Mouse (Mus musculus) myocyte (in vitro differentiated cells): ENCODE results near the gene Olfr1373.
A peak's percentile ranks its signal among the peaks of the same experiment; 100 is the strongest.

Source experiments
- E2F4 ChIP-seq: IDR thresholded peaks from one replicate; pipeline ENCODE4 v1.6.1; 2011; ENCODE audit warnings: mild to moderate bottlenecking, control low read depth, moderate library complexity; ENCODE audit not compliant: insufficient read depth
- MAX ChIP-seq: IDR thresholded peaks from one replicate; pipeline ENCODE4 v1.6.1; 2011; ENCODE audit warnings: low read depth, mild to moderate bottlenecking, control low read depth
- MYOG ChIP-seq, 3 experiments: IDR thresholded peaks; one replicate each; pipeline ENCODE4 v1.6.1; 2011; ENCODE audit warnings: control low read depth in 2 of 3, low read depth in 2 of 3, mild to moderate bottlenecking in 2 of 3; ENCODE audit not compliant: insufficient read length in 2 of 3, control insufficient read depth in 1 of 3, insufficient read depth in 1 of 3
- POLR2A ChIP-seq: IDR thresholded peaks from one replicate; pipeline ENCODE4 v1.6.1; 2011; ENCODE audit warnings: low read depth, mild to moderate bottlenecking, control low read depth, moderate library complexity; ENCODE audit not compliant: insufficient read length
- TCF12 ChIP-seq: IDR thresholded peaks from one replicate; pipeline ENCODE4 v1.6.1; 2011; ENCODE audit warnings: mild to moderate bottlenecking, control low read depth; ENCODE audit not compliant: poor library complexity, insufficient read depth, severe bottlenecking
- TCF3 ChIP-seq: IDR thresholded peaks from one replicate; pipeline ENCODE4 v1.6.1; 2011; ENCODE audit warnings: low read depth, control low read depth; ENCODE audit not compliant: insufficient read length
- USF1 ChIP-seq: IDR thresholded peaks from one replicate; pipeline ENCODE4 v1.6.1; 2011; ENCODE audit warnings: low read depth, mild to moderate bottlenecking, control low read depth, moderate library complexity

- TF ChIP-seq MAX (no peak), MYOG (IDR thresholded peaks at IDR 0.05; ENCODE audit: control insufficient read depth in 1 of 3, insufficient read depth in 1 of 3, insufficient read length in 2 of 3, low read depth in 2 of 3) (peak in 1 of 3 experiments; percentile 45), TCF12 (no peak), TCF3 (no peak), E2F4 (no peak), USF1 (no peak), POLR2A (no peak)
Observed at GRCm38 (mm10) chr11:52117156-52117555, 28.2 kb downstream of the Olfr1373 start.
